Mouse (Mus musculus) heart, adult 2 months (tissue): ENCODE results near the gene Vmn1r9. TPM values are rescaled to one million over a fixed set of nuclear protein-coding genes. Genes with fewer than 3 reads are reported as not detected.
"Not testable (repeated sequence)": the region's sequence is repeated elsewhere in the genome, so short reads cannot be mapped to it uniquely, and the experiment has no call there.

Experiments
- DNase-seq, 2 experiments: peaks; one replicate each; pipeline ENCODE4 v3.0.0; 2021
- H3K27ac ChIP-seq: fragments of 200-600 bp; 2 replicates; pipeline ENCODE4 v1.8.1; 2022
- H3K27me3 ChIP-seq: fragments of 200-500 bp; 2 replicates; pipeline ENCODE4 v1.6.1; 2012; ENCODE audit warnings: mild to moderate bottlenecking, low read length, inconsistent platforms, mixed read lengths; ENCODE audit not compliant: control insufficient read depth, insufficient read depth
- H3K36me3 ChIP-seq: fragments of 200-500 bp; 2 replicates; pipeline ENCODE4 v1.6.1; 2012; ENCODE audit warnings: low read length, inconsistent platforms; ENCODE audit not compliant: control insufficient read depth, insufficient read depth
- H3K4me1 ChIP-seq: fragments of 200-500 bp; 2 replicates; pipeline ENCODE4 v1.6.1; 2011; ENCODE audit warnings: low read length; ENCODE audit not compliant: control insufficient read depth, insufficient read depth
- H3K4me3 ChIP-seq: fragments of 200-600 bp; 2 replicates; pipeline ENCODE4 v1.8.1; 2022
- H3K79me2 ChIP-seq: fragments of 200-500 bp; replicated peaks from 2 replicates; pipeline ENCODE4 v1.6.1; 2012; ENCODE audit warnings: mild to moderate bottlenecking, inconsistent platforms, low read length, moderate library complexity, mixed read lengths; ENCODE audit not compliant: control insufficient read depth, insufficient read depth
- H3K9ac ChIP-seq: fragments of 200-500 bp; 2 replicates; pipeline ENCODE4 v1.6.1; 2012; ENCODE audit warnings: low read depth, mild to moderate bottlenecking, control low read depth, inconsistent platforms, low read length, mixed read lengths
- CTCF ChIP-seq: fragments of 200-600 bp; IDR thresholded peaks from 2 replicates; pipeline ENCODE4 v1.8.1; 2022; ENCODE audit warnings: antibody characterized with exemption, mild to moderate bottlenecking, moderate library complexity
- EP300 ChIP-seq: fragments of 200-500 bp; IDR thresholded peaks from 2 replicates; pipeline ENCODE4 v1.6.1; 2011; ENCODE audit warnings: low read depth, low read length, control low read depth; ENCODE audit not compliant: insufficient read depth
- POLR2A ChIP-seq: fragments of 200-500 bp; IDR thresholded peaks from 2 replicates; pipeline ENCODE4 v1.6.1; 2011; ENCODE audit warnings: mild to moderate bottlenecking, low read depth, low read length, control low read depth; ENCODE audit not compliant: insufficient read depth
- WGBS: fragments of 180-500 bp; shearing (Covaris S2); methylation state at CpG from one replicate; pipeline ENCODE4 v1.1.7; 2018; 5-methylcytosine and 5-hydroxymethylcytosine counted together
- intact Hi-C: fragments of 180-260 bp; cut with DNase I; formaldehyde crosslinking; loops from one replicate; pipeline ENCODE4 v1.15.1; 2025
- long read RNA-seq: library from polyadenylated mRNA; stranded (forward); transcript quantifications from one replicate; pipeline ENCODE4 v2.0.0, GENCODE M21; 2021
- polyA plus RNA-seq: library from polyadenylated mRNA; depleted of rRNA; stranded (reverse); fragments of >200 nt; gene quantifications from 2 replicates; pipeline ENCODE4 v1.2.3, GENCODE M21; 2012; rRNA removed
- total RNA-seq, 2 experiments: library from RNA; stranded (reverse); gene quantifications; 2 replicates each; pipeline ENCODE4 v1.2.3; 2021

Gene Vmn1r9
- total RNA-seq (not detected), polyA plus RNA-seq (not detected in 2 replicates)
- long read RNA-seq, result 0 reads

GRCm38 (mm10) chr6:57066487-57066886, at the start of gene Vmn1r9:
Vmn1r9 (plus strand) TSS chr6:57066787.
- Histone ChIP-seq H3K4me1 (no peaks in the 10 kb centered on the region), H3K27me3 (no peaks in the 10 kb centered on the region), H3K27ac (no peak within 1 kb of the TSS), H3K4me3 (no peak within 1 kb of the TSS), H3K9ac (no peak within 1 kb of the TSS), H3K36me3 (no peaks in the 10 kb centered on the region), H3K79me2 (no peaks in the 10 kb centered on the region)
- 70% methylated on average over 2 of the region's 2 CpGs for WGBS
- intact Hi-C loops, result loop anchor here (10.0 kb wide), 1 partner anchor 262 kb away; no protein-coding TSS in a partner anchor
- TF ChIP-seq EP300 (no peak), POLR2A (no peak), CTCF (no peak)
- no peak for DNase-seq

- H3K27ac ChIP-seq, DNase-seq, H3K27me3 ChIP-seq, H3K9ac ChIP-seq, H3K36me3 ChIP-seq, H3K4me3 ChIP-seq, H3K4me1 ChIP-seq, intact Hi-C loops, H3K79me2 ChIP-seq: not testable (repeated sequence)
- WGBS, result 81% methylated on average over 2 of the region's 2 CpGs
These were observed 41.4 kb upstream of the Vmn1r9 start, which contains the start of gene Vmn1r7 for GRCm38 (mm10) chr6:57025224-57025623. Vmn1r7 (minus strand) TSS chr6:57025324.

- no peaks in the 10 kb centered on the region for H3K27me3 ChIP-seq
These were observed 34.6 kb upstream of the Vmn1r9 start, which contains the start of gene Vmn1r8 for GRCm38 (mm10) chr6:57031984-57032383. Vmn1r8 (plus strand) TSS chr6:57032284.

GRCm38 (mm10) chr6:57034674-57035073, 31.9 kb upstream of the Vmn1r9 start:
- Histone ChIP-seq H3K9ac (no peak overlapping the region), H3K4me1 (no peaks in the 10 kb centered on the region), H3K79me2 (no peaks in the 10 kb centered on the region), H3K4me3 (no peak overlapping the region), H3K36me3 (no peaks in the 10 kb centered on the region), H3K27me3 (no peaks in the 10 kb centered on the region), H3K27ac (no peak overlapping the region)
- intact Hi-C loops, result no loop called here
- no peak for TF ChIP-seq CTCF
- TF ChIP-seq POLR2A, result no peak
- TF ChIP-seq EP300, result no peak
- 60% methylated on average over 2 of the region's 2 CpGs for WGBS
- DNase-seq, result no peak

More at GRCm38 (mm10) chr6:57031984-57032383, 34.6 kb upstream of the Vmn1r9 start, which contains the start of gene Vmn1r8:
- Histone ChIP-seq H3K4me3 (no peak within 1 kb of the TSS), H3K79me2 (no peaks in the 10 kb centered on the region), H3K4me1 (no peaks in the 10 kb centered on the region), H3K27ac (no peak within 1 kb of the TSS), H3K9ac (no peak within 1 kb of the TSS), H3K36me3 (no peaks in the 10 kb centered on the region)
- TF ChIP-seq POLR2A, result no peak
- TF ChIP-seq EP300, result no peak
- DNase-seq, result no peak
- intact Hi-C loops, result no loop called here

- Histone ChIP-seq H3K36me3 (no peaks in the 10 kb centered on the region), H3K27me3 (no peaks in the 10 kb centered on the region), H3K79me2 (no peaks in the 10 kb centered on the region), H3K27ac (no peak overlapping the region), H3K4me1 (no peaks in the 10 kb centered on the region), H3K9ac (no peak overlapping the region), H3K4me3 (no peak overlapping the region)
- intact Hi-C loops, result loop anchor here (10.0 kb wide), 1 partner anchor 259 kb away; no protein-coding TSS in a partner anchor
- no peak for DNase-seq
- TF ChIP-seq CTCF, result peak; percentile 40
- TF ChIP-seq POLR2A, result no peak
These were observed 2.9 kb upstream of the Vmn1r9 start for GRCm38 (mm10) chr6:57063730-57064129.

- Histone ChIP-seq H3K36me3 (no peaks in the 10 kb centered on the region), H3K27me3 (no peaks in the 10 kb centered on the region), H3K9ac (no peak overlapping the region), H3K27ac (no peak overlapping the region), H3K4me3 (no peak overlapping the region), H3K79me2 (no peaks in the 10 kb centered on the region), H3K4me1 (no peaks in the 10 kb centered on the region)
- intact Hi-C loops, result no loop called here
- 54% methylated on average over 1 of the region's 1 CpGs for WGBS
- TF ChIP-seq POLR2A, result no peak
- TF ChIP-seq CTCF, result peak; percentile 13; the same call in 1 of the 2 replicates
- DNase-seq, result no peak
These were observed 39.8 kb downstream of the Vmn1r9 start for GRCm38 (mm10) chr6:57106358-57106757.

- Histone ChIP-seq H3K4me3 (no peak within 1 kb of the TSS), H3K9ac (no peak within 1 kb of the TSS), H3K79me2 (no peaks in the 10 kb centered on the region), H3K27ac (no peak within 1 kb of the TSS), H3K4me1 (no peaks in the 10 kb centered on the region), H3K27me3 (no peaks in the 10 kb centered on the region), H3K36me3 (no peaks in the 10 kb centered on the region)
- TF ChIP-seq CTCF (no peak), POLR2A (no peak), EP300 (no peak)
- DNase-seq, result no peak
- intact Hi-C loops, result no loop called here
- 70% methylated on average over 3 of the region's 3 CpGs for WGBS
These were observed 42.6 kb downstream of the Vmn1r9 start, which contains the start of gene Vmn1r10 for GRCm38 (mm10) chr6:57109154-57109553. Vmn1r10 (plus strand) TSS chr6:57109454.

Other genes starting within 250 kb of the Vmn1r9 start
- gene Fkbp9, start 234.7 kb upstream of the Vmn1r9 start, total RNA-seq, result 10 to 100 TPM; 84.5 to 85.9 TPM
- 44.1 and 89.8 TPM in 2 replicates for gene Fkbp9, start 234.7 kb upstream of the Vmn1r9 start, polyA plus RNA-seq
- 10 to 100 TPM; 62.4 to 75.5 TPM for gene Nt5c3, start 142.9 kb upstream of the Vmn1r9 start, total RNA-seq
- gene Nt5c3, start 142.9 kb upstream of the Vmn1r9 start, polyA plus RNA-seq, result 16.9 and 49.2 TPM in 2 replicates
- under 1 TPM in 1 of 2 experiments, not detected in 1; 0.16 TPM for gene Vmn1r4, start 142.8 kb upstream of the Vmn1r9 start, total RNA-seq
- gene Vmn1r4, start 142.8 kb upstream of the Vmn1r9 start, polyA plus RNA-seq, result 0.06 and 0.29 TPM in 2 replicates
- not detected for gene Vmn1r5, start 96.5 kb upstream of the Vmn1r9 start, total RNA-seq
- gene Vmn1r5, start 96.5 kb upstream of the Vmn1r9 start, polyA plus RNA-seq, result not detected in 2 replicates
- not detected for gene Vmn1r6, start 69.5 kb upstream of the Vmn1r9 start, total RNA-seq
- not detected in 2 replicates for gene Vmn1r6, start 69.5 kb upstream of the Vmn1r9 start, polyA plus RNA-seq
- not detected for gene Vmn1r7, start 41.5 kb upstream of the Vmn1r9 start, total RNA-seq
- not detected in 2 replicates for gene Vmn1r7, start 41.5 kb upstream of the Vmn1r9 start, polyA plus RNA-seq
- not detected for gene Vmn1r8, start 34.5 kb upstream of the Vmn1r9 start, total RNA-seq
- not detected in 2 replicates for gene Vmn1r8, start 34.5 kb upstream of the Vmn1r9 start, polyA plus RNA-seq
- not detected for gene Vmn1r10, start 42.7 kb downstream of the Vmn1r9 start, total RNA-seq
- gene Vmn1r10, start 42.7 kb downstream of the Vmn1r9 start, polyA plus RNA-seq, result not detected in 2 replicates
- gene Vmn1r11, start 66.7 kb downstream of the Vmn1r9 start, total RNA-seq, result not detected
- gene Vmn1r11, start 66.7 kb downstream of the Vmn1r9 start, polyA plus RNA-seq, result not detected in 2 replicates
- gene Vmn1r12, start 90.1 kb downstream of the Vmn1r9 start, total RNA-seq, result not detected
- not detected in 2 replicates for gene Vmn1r12, start 90.1 kb downstream of the Vmn1r9 start, polyA plus RNA-seq
- not detected for gene Vmn1r13, start 136.5 kb downstream of the Vmn1r9 start, total RNA-seq
- not detected in 2 replicates for gene Vmn1r13, start 136.5 kb downstream of the Vmn1r9 start, polyA plus RNA-seq
- gene Vmn1r14, start 164.9 kb downstream of the Vmn1r9 start, total RNA-seq, result not detected
- gene Vmn1r14, start 164.9 kb downstream of the Vmn1r9 start, polyA plus RNA-seq, result not detected in 2 replicates
- not detected for gene Vmn1r15, start 191.2 kb downstream of the Vmn1r9 start, total RNA-seq
- gene Vmn1r15, start 191.2 kb downstream of the Vmn1r9 start, polyA plus RNA-seq, result not detected in 2 replicates